Mouse (Mus musculus): ENCODE measurements around the gene Arf4. TPM values are rescaled to one million over a fixed set of nuclear protein-coding genes. Genes with fewer than 3 reads are reported as not detected.

Gene Arf4
- polyA plus RNA-seq (2012; rRNA removed): 205 and 209 TPM in 2 replicates

GRCm38 (mm10) chr14:26637851-26638707, at the start of gene Arf4:
TSS of gene Arf4 (plus strand) at chr14:26638074.

DNA sequence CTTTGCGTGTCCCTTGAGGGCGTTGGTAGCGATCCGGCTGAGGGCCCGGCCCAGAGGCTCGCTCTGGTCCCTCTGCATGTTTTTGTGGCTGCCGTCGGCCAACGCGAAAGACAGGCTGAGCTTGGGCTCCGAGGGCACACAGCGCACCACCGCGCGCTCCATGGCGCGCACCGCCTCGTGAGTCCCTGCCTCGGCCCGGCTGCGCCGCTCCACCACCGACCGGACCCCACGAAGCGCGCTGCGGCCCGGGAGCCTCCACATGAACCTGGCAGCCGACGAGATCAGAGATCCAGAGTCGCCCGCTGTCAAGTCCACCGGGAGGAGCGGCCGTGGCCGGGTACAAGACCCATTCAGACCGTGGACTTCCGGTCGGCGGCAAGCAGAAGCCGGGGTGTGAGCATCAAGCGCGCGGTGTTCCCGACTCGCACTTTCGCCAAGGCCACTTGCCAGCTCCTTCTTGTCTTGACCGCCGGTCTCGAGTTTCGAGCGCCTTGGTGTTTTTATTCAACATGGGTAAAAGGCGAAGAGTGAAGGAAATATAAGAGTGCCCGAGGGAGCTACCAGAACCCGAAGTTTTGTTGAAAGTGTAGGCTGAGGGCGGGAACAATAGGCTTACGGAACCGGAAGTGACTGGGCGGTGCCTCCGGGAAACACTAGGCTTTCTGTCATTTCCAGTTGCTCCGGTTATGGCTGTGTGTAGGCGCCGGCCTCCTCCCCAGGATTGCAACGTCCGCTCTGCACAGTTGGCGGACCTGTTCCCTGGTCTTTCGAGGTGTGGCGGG, 31.6 kb downstream of the Arf4 start, which contains the start of gene Pde12:
Gene Pde12 (minus strand): TSS at position 592 of the 782 bp plus-strand sequence.

DNA sequence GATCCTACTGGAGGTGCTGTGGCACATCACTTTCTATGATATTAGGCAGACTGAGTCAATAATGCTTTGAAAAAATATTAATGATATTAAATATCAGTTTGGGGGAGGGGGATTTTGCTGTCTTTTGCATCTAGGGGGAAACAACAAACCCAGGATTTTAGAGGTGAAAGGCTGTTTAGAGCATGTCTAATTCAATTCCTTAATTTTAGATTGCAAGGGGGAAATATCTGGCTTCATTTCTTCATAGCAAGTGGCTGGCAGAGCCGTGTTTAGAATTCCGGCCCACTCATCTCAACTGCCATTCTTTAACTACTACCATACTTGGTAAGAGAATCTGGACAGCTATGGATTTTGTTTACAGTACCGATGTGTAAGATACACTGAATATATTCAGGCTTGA, 55.1 kb downstream of the Arf4 start, which contains the start of gene Dnah12:
Gene Dnah12 (plus strand): TSS at position 301 of the 400 bp plus-strand sequence.

Other genes with a start within 250 kb of the Arf4 start
- 24.2 and 26.0 TPM in 2 replicates for gene Slmap, start 103.1 kb upstream of the Arf4 start, polyA plus RNA-seq (2012; rRNA removed)
- 15.9 and 17.1 TPM in 2 replicates for gene Dennd6a, start 64.2 kb upstream of the Arf4 start, polyA plus RNA-seq (2012; rRNA removed)
- gene Pde12, start 31.8 kb downstream of the Arf4 start, polyA plus RNA-seq (2012; rRNA removed): 7.6 and 7.7 TPM in 2 replicates
- 0.16 and 0.24 TPM in 2 replicates for gene Dnah12, start 55.2 kb downstream of the Arf4 start, polyA plus RNA-seq (2012; rRNA removed)

All from central nervous system, embryonic 18 days (tissue).